Mouse (Mus musculus) thymus, adult 2 months (tissue): ENCODE results near the gene Doc2a. TPM values are rescaled to one million over a fixed set of nuclear protein-coding genes. Genes with fewer than 3 reads are reported as not detected.

Source experiments
- DNase-seq: peaks from one replicate; pipeline ENCODE4 v3.0.0; 2021
- H3K27ac ChIP-seq: fragments of 200-500 bp; 2 replicates; pipeline ENCODE4 v1.5.1; 2012; ENCODE audit warnings: low read length, control low read depth; ENCODE audit not compliant: control insufficient read depth, insufficient read depth
- H3K27me3 ChIP-seq: fragments of 200-500 bp; 2 replicates; pipeline ENCODE4 v1.6.1; 2012; ENCODE audit warnings: mild to moderate bottlenecking, low read length, moderate library complexity, mixed read lengths; ENCODE audit not compliant: control insufficient read depth, insufficient read depth
- H3K36me3 ChIP-seq: fragments of 200-500 bp; 2 replicates; pipeline ENCODE4 v1.6.1; 2012; ENCODE audit warnings: mild to moderate bottlenecking, low read length, moderate library complexity; ENCODE audit not compliant: control insufficient read depth, insufficient read depth
- H3K4me1 ChIP-seq: fragments of 200-500 bp; replicated peaks from 2 replicates; pipeline ENCODE4 v1.6.1; 2012; ENCODE audit warnings: low read length; ENCODE audit not compliant: control insufficient read depth, insufficient read depth
- H3K4me3 ChIP-seq: fragments of 200-500 bp; 2 replicates; pipeline ENCODE4 v1.5.1; 2012; ENCODE audit warnings: mild to moderate bottlenecking, low read length, control low read depth, moderate library complexity; ENCODE audit not compliant: control insufficient read depth, insufficient read depth
- CTCF ChIP-seq: fragments of 200-500 bp; IDR thresholded peaks from 2 replicates; pipeline ENCODE4 v1.5.1; 2012; ENCODE audit warnings: mild to moderate bottlenecking, control low read depth, low read length, moderate library complexity, borderline replicate concordance; ENCODE audit not compliant: control insufficient read depth, poor library complexity, insufficient read depth; ENCODE audit errors: extremely low read depth
- POLR2A ChIP-seq: fragments of 200-500 bp; IDR thresholded peaks from 2 replicates; pipeline ENCODE4 v1.6.1; 2012; ENCODE audit warnings: mild to moderate bottlenecking, low read length, control low read depth, moderate library complexity; ENCODE audit not compliant: control insufficient read depth, poor library complexity, insufficient read depth; ENCODE audit errors: extremely low read depth
- WGBS: fragments of 180-500 bp; shearing (Covaris S2); methylation state at CpG from one replicate; pipeline ENCODE4 v1.1.7; 2018; 5-methylcytosine and 5-hydroxymethylcytosine counted together
- polyA plus RNA-seq: library from polyadenylated mRNA; depleted of rRNA; stranded (reverse); fragments of >200 nt; gene quantifications from 2 replicates; pipeline ENCODE4 v1.2.3, GENCODE M21; 2012

Doc2a gene
- polyA plus RNA-seq, 1 experiment = 0.12 TPM

DNA sequence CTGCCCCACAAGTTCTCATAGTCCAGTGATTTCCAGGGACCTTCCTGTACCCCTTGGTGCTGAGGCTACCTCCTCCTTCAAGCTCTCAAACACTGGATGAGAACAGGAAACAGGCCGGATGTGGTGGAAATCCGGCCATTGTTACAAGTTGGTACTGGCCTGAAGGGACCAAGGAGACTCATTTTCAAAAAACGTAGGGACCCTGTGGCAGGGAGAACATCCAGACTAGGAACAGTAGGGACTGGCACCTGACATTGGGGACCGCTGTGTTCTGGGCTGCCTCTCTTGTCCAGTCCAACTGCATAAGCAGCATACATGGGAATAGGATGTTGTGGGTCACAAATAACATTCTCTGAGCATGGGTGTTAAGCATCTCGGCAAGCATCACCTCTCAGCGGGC is 33.8 kb downstream of the Doc2a start:
- Histone ChIP-seq H3K4me3 (no peak overlapping the region), H3K27me3 (no peaks in the 10 kb centered on the region), H3K36me3 (peaks cover 37% of the 10 kb centered on the region), H3K27ac (no peak overlapping the region), H3K4me1 (peaks cover 27% of the 10 kb centered on the region)
- no peak for TF ChIP-seq CTCF
- TF ChIP-seq POLR2A = no peak
- DNase-seq = no peak
- WGBS = 46% methylated on average over 6 of the region's 6 CpGs

DNA sequence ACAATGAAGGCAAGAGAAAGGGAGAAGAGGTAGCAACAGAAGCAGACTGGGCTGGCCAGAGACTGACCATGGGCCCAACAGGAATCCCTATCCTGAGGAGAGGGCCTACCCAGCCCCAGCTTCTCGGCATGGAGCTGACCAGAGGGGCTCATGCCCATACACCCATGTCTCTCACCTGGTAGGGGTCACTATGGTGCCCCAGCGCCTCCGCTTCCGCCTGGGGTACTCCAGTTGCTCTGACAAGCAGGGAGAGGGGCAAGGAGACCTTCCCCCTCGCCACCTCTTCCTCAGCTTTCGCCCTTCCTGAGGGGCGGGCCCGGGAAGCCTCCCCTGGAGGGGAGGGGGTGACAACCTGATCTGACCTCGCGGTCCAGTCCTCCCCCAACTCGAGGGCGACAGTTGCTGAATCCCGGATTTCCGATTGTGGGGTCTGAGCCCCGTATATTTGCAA is 36.5 kb downstream of the Doc2a start:
- Histone ChIP-seq H3K27me3 (no peaks in the 10 kb centered on the region), H3K4me1 (peaks cover 28% of the 10 kb centered on the region), H3K36me3 (peaks cover 17% of the 10 kb centered on the region), H3K27ac (no peak overlapping the region), H3K4me3 (peak overlapping the region; percentile 93)
- under 1% methylated on average over 15 of the region's 15 CpGs for WGBS
- no peak for TF ChIP-seq POLR2A
- no peak for TF ChIP-seq CTCF
- DNase-seq = peak; percentile 47

DNA sequence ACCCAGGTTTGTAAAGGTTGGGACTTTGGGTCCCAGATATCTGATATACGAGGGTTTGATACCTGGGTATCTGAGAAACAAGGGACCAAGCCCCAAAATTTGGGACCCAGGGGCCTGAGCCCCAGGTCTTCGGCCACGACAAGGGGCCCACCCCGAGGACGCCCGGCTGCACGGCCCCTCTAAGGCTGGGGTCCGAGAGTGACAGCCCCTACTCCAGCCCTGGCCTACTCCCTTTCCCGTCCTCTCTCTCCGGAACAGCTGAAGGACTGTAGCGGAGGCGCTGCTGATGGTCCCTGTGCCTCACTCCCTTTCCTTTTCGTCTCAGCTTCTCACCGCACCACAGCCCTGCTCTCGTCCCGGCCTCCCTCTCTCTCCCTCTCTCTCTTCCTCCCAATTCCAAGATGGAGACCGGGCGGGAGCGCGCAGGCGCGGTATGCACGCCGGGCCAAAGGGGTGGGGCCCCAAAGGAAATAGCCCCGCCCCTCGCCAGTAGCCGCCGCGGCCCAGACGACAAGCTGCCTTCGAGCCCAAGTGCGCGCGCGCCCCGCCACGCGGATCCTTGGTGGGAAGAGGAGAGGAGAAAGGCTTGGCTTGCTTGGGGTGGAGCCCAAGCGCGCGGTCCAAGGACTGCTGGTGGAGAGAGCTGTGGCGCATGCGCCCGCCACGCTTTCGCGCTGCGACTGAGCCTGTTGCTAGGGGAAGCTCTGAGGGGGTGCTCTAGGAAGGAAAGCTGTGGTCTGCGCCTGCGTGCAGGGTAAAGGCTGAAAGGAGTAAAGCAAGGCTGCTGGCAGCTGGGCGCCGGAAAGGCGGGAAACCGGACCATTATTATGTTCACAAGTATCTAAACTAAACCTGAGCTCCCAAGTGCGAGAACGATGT is 37.3 kb downstream of the Doc2a start, which contains the start of gene Taok2:
Gene Taok2, minus strand, starts transcription at position 418 of the 879 bp plus-strand sequence.
- Histone ChIP-seq H3K27me3 (no peaks in the 10 kb centered on the region), H3K36me3 (peaks cover 10% of the 10 kb centered on the region), H3K4me1 (peaks cover 28% of the 10 kb centered on the region), H3K27ac (peak within 1 kb of the TSS; percentile 57), H3K4me3 (peak within 1 kb of the TSS; percentile 93)
- TF ChIP-seq CTCF = 0 out of 2 replicates have a peak, but pooled peaks have one; percentile 66
- peak; percentile 63 for TF ChIP-seq POLR2A
- under 1% methylated on average over 56 of the region's 56 CpGs for WGBS
- DNase-seq = peak; percentile 93

DNA sequence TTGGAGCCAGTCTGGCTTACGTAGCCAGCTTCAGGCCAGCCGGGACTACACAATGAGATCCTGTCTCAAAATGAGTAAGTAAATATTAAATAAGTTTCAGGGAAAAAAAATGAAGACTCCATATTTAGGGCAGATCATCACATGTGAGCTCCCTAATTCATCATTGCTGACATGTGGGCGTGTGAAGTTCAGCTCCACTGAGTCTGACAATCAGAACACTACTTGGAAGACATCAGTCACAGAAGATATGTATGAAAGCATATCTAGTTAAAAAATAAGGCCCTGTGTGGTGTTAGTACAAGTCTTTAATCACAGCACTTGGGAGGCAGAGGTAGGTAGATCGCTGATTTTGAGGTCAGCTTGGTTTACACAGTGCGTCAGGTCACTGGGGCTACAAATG is 40.1 kb downstream of the Doc2a start:
- Histone ChIP-seq H3K36me3 (no peaks in the 10 kb centered on the region), H3K27me3 (no peaks in the 10 kb centered on the region), H3K4me1 (peaks cover 16% of the 10 kb centered on the region), H3K4me3 (no peak overlapping the region), H3K27ac (no peak overlapping the region)
- WGBS = 91% methylated on average over 5 of the region's 5 CpGs
- TF ChIP-seq POLR2A = no peak
- TF ChIP-seq CTCF = no peak
- DNase-seq = no peak

DNA sequence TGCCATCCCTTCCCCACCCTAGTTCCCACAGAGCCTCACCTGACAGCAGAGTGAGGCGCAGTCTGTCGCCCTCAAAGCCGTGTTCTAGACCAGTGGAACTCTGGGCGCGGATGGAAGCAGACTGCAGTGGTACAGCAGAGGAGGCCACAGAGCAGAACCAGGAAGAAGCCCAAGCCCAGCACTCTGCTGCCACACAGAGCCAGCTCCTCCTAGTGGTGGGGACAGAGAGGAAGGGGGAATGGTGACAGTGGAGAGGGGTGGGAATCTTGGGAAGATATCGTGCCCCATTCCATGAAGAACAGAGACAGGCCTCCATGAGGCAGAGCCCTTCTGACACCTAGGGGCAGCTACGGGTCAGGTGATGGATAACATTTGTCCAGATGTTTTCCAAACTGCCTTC is 41.6 kb downstream of the Doc2a start:
- DNase-seq = peak; percentile 39
- no peak overlapping the region for H3K27ac ChIP-seq
- H3K36me3 ChIP-seq = no peaks in the 10 kb centered on the region
- no peaks in the 10 kb centered on the region for H3K27me3 ChIP-seq
- WGBS = 70% methylated on average over 7 of the region's 7 CpGs
- peaks cover 6% of the 10 kb centered on the region; the same call in 1 of the 2 replicates for H3K4me1 ChIP-seq
- TF ChIP-seq POLR2A = no peak
- TF ChIP-seq CTCF = peak; percentile 61; the same call in 1 of the 2 replicates
- no peak overlapping the region for H3K4me3 ChIP-seq

DNA sequence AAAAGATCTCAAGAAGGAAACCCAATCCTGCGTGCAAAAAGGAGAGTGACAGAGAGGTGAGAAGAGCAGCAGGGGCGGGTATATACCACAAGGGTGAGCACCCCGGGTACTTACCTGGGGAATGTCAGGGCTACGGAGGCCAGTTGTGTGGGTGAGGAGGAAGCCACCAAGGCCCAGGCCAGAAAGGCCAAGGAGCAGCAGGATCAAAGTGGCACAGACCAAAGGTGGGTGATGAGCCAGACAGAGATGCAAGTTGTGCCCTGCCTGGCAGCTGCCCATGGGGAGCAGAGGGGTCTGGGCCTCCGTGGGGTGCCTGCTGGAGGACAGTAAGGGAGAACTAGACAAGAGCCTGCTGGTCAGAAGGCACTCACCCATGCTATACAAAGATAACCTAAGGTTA is 49.7 kb downstream of the Doc2a start:
- WGBS = 80% methylated on average over 5 of the region's 5 CpGs
- H3K36me3 ChIP-seq = no peaks in the 10 kb centered on the region
- no peak for TF ChIP-seq POLR2A
- TF ChIP-seq CTCF = no peak
- H3K27me3 ChIP-seq = no peaks in the 10 kb centered on the region
- DNase-seq = no peak
- H3K4me3 ChIP-seq = no peak overlapping the region
- peaks cover 14% of the 10 kb centered on the region for H3K4me1 ChIP-seq
- peak overlapping the region; percentile 28; the same call in 1 of the 2 replicates for H3K27ac ChIP-seq

DNA sequence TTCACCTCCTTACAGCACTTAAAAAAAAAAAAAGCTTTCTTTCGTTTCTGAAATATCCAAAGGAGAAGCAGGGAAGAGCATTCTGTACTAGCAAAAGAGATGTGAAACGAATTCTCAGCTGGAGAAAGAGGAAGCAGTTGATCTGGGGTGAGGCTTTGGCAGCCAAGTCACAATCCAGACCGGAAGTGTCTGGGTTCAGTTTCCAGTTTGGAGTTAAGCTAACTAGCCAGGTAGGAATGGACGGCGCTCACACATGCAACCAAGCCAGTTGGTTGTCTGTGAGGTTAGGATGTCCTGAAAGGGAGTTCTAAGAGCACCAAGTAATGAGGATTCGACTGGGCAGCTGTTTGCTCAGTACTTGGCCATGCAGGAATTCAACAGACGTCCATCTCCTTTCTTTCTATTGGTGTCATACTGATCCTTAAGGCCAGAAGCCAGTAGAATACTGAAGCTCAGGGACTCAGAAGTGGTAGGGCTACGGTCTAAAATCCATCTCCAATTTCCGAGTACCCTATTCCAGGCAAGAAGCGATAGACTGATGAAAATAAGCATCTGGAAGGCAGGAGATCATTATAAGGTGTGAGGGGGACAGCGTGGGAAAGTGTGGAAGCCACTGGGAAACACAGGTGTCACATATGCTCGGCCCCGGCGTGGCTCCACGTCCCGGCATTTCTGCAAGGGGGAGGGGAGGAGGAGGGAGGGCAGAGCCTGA is 50.3 kb downstream of the Doc2a start:
- no peak for DNase-seq
- no peak for TF ChIP-seq POLR2A
- TF ChIP-seq CTCF = no peak
- peaks cover 14% of the 10 kb centered on the region for H3K4me1 ChIP-seq
- no peaks in the 10 kb centered on the region for H3K27me3 ChIP-seq
- peak overlapping the region; percentile 8; the same call in 1 of the 2 replicates for H3K27ac ChIP-seq
- H3K36me3 ChIP-seq = no peaks in the 10 kb centered on the region
- peak overlapping the region; percentile 78 for H3K4me3 ChIP-seq
- WGBS = 3% methylated on average over 16 of the region's 16 CpGs
